Mouse (Mus musculus): Measurements from ENCODE around the gene Slc23a2. TPM values are rescaled to one million over a fixed set of nuclear protein-coding genes. Genes with fewer than 3 reads are reported as not detected.

Gene Slc23a2
- polyA plus RNA-seq, 1 experiment from 2014 or later = 14.8 TPM

DNA sequence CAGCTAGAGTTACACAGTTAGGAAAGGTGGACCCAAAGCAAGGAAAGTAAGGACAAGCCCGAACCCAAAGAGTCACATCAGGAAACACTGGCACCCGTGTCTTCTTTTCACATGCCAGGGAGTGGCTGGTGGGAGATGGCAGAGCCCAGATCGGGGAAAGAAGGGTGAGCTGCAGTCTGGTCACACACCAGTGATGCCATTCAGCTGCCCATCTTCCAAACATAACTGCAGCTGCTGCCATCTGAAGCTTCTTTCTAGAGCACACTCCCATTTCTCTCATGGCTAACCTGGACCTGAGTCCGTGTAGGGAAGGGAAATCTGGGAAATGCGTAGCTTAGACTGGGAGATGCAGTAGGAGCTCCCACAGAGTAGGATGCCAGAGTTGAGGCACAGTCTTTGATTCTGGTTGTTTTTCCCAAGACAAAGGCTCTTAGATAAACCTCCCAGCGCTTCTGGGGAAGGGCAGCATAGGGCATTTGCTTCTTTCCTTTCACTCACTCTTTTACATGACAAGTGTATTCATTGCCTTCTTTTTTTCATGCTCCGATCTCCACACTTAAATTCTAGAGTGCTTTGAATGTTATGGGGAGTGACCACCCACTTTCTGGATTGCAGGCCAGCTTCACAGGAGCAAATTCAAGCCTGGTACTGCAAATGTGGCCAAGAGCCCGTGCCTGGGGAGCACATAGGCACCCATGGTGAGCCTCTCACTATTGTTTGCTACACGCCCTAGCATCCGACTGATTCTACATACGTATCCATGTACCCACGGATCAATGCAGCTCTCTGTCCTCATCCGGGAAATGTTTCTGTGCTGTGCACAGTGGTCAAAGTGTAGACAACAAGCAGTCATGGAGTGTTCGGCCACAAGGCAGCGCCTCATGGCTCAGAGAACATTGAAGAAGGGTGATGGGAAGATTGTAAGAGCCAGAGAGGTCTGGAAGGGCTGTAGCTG is 100.3 kb downstream of the Slc23a2 start:
- no peak for ATAC-seq (ENCODE audit: insufficient number of reproducible peaks, insufficient read depth, low FRiP score, low TSS enrichment, low read depth)
- H3K9ac ChIP-seq = no peak overlapping the region
- 74% methylated on average over 15 of the region's 15 CpGs for WGBS

DNA sequence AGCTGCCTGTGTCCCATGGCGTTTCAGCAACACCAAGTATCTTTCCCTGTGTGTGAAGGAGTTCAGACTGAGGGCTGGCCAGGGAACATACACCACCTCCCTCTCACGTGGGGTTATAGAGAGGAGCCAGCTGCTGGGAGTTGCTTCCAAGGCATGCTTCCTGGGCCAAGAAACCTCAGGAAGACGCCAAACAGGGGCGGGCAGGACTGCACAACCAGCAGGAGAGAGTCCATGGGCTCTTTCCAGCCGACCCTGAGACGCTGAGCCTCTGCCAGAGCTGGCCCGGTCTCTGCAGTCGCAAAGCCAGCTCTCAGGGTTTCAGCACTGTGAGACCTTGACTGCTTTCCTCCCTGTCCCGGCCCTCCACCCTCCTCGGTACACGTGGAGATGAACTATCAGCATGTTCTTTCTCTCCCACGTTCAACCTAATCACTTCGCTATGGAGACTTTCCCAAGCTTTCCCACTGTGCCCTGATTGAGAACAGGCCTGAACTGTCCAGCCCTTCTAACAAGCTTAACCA is 101.7 kb downstream of the Slc23a2 start:
- no peaks in the 10 kb centered on the region for H3K9me3 ChIP-seq
- ATAC-seq (ENCODE audit: insufficient number of reproducible peaks, insufficient read depth, low FRiP score, low TSS enrichment, low read depth) = peak; percentile 75; the same call in 1 of the 2 replicates
- peak overlapping the region; percentile 47 for H3K4me2 ChIP-seq

More for the DNA sequence above, 100.3 kb downstream of the Slc23a2 start:
- no peaks in the 10 kb centered on the region for H3K9me3 ChIP-seq
- H3K4me1 ChIP-seq = peaks cover 19% of the 10 kb centered on the region
- no peak overlapping the region for H3K4me3 ChIP-seq
- no peak overlapping the region for H3K27ac ChIP-seq
- no peaks in the 10 kb centered on the region for H3K36me3 ChIP-seq
- no peaks in the 10 kb centered on the region for H3K27me3 ChIP-seq
- H3K4me2 ChIP-seq = no peak overlapping the region

DNA sequence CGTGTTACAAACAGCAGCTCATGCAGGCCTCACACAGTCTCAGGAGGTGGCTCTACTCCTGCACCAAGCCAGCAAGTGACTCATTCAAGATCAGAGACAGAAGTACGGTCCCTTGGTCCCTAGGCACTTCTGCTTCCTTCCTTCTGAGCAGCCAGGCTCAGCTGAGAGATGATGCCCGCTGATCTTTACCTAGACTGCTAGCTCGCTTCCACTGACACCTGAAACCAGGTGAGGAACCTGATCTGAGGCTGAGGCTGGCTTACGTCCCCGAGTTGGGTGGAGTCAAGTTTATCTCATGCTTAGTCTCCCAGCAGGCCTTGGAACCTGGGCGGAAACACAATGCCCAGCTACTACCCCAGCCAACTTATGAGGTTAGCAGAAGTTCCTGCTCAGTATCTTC is 105.0 kb downstream of the Slc23a2 start:
- ATAC-seq (ENCODE audit: insufficient number of reproducible peaks, insufficient read depth, low FRiP score, low TSS enrichment, low read depth) = no peak
- Histone ChIP-seq H3K27ac (no peak overlapping the region), H3K4me3 (no peak overlapping the region), H3K27me3 (no peaks in the 10 kb centered on the region), H3K4me1 (peaks cover 19% of the 10 kb centered on the region), H3K4me2 (no peak overlapping the region), H3K9ac (no peak overlapping the region), H3K36me3 (no peaks in the 10 kb centered on the region), H3K9me3 (no peaks in the 10 kb centered on the region)
- 40% methylated on average over 7 of the region's 7 CpGs for WGBS

More for the DNA sequence above, 101.7 kb downstream of the Slc23a2 start:
- WGBS = 24% methylated on average over 13 of the region's 13 CpGs
- Histone ChIP-seq H3K27me3 (no peaks in the 10 kb centered on the region), H3K36me3 (no peaks in the 10 kb centered on the region), H3K4me3 (no peak overlapping the region), H3K9ac (no peak overlapping the region), H3K4me1 (peaks cover 19% of the 10 kb centered on the region), H3K27ac (peak overlapping the region; percentile 84)

DNA sequence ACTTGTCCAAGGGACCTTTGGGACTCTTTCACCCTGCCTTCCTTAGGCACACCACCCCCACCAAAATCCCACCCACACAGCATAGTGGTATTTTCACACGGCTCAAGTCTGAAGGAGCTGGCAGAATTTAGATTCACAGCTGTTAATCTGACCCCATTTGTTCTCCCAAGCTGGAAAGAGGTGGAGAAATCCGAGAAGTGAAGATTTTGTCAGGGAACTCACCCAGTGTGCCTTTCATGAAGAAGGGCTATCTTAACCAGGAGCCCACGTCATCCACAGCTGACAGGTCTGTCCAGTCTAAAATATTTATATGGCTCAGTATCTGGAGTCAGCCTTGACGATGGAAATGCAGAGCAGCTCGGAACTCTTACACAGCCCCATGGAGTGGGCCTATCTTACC is 108.6 kb downstream of the Slc23a2 start:
- Histone ChIP-seq H3K4me3 (no peak overlapping the region), H3K36me3 (no peaks in the 10 kb centered on the region), H3K4me2 (no peak overlapping the region), H3K27me3 (peaks cover 2% of the 10 kb centered on the region), H3K9ac (no peak overlapping the region), H3K4me1 (peaks cover under 1% of the 10 kb centered on the region), H3K9me3 (no peaks in the 10 kb centered on the region), H3K27ac (no peak overlapping the region)
- ATAC-seq (ENCODE audit: insufficient number of reproducible peaks, insufficient read depth, low FRiP score, low TSS enrichment, low read depth) = no peak
- 77% methylated on average over 5 of the region's 5 CpGs for WGBS

DNA sequence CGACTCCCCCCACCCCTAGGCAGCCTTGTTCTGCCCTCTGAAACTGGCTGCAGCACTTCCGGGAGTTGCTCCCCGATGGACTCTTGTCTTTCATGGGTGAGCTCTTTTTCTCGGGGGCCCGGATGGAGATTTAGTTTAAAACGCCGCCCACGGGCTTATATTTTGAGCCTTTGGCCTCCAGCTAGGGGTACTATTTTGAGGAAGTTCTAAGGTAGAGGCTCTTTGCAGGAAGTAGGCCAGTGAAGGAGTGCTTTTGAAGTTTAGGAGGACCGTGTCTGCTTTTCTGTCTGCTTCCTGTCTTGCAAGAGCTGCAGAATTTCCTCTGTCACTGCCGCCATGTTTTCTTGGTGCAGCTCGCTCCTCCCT is 109.5 kb downstream of the Slc23a2 start:
- no peaks in the 10 kb centered on the region for H3K36me3 ChIP-seq
- no peak overlapping the region for H3K9ac ChIP-seq
- H3K9me3 ChIP-seq = no peaks in the 10 kb centered on the region
- no peak for ATAC-seq (ENCODE audit: insufficient number of reproducible peaks, insufficient read depth, low FRiP score, low TSS enrichment, low read depth)
- peaks cover 9% of the 10 kb centered on the region for H3K4me1 ChIP-seq
- no peak overlapping the region for H3K4me3 ChIP-seq
- H3K27me3 ChIP-seq = peaks cover 11% of the 10 kb centered on the region
- 63% methylated on average over 11 of the region's 11 CpGs for WGBS
- H3K27ac ChIP-seq = no peak overlapping the region
- H3K4me2 ChIP-seq = no peak overlapping the region

DNA sequence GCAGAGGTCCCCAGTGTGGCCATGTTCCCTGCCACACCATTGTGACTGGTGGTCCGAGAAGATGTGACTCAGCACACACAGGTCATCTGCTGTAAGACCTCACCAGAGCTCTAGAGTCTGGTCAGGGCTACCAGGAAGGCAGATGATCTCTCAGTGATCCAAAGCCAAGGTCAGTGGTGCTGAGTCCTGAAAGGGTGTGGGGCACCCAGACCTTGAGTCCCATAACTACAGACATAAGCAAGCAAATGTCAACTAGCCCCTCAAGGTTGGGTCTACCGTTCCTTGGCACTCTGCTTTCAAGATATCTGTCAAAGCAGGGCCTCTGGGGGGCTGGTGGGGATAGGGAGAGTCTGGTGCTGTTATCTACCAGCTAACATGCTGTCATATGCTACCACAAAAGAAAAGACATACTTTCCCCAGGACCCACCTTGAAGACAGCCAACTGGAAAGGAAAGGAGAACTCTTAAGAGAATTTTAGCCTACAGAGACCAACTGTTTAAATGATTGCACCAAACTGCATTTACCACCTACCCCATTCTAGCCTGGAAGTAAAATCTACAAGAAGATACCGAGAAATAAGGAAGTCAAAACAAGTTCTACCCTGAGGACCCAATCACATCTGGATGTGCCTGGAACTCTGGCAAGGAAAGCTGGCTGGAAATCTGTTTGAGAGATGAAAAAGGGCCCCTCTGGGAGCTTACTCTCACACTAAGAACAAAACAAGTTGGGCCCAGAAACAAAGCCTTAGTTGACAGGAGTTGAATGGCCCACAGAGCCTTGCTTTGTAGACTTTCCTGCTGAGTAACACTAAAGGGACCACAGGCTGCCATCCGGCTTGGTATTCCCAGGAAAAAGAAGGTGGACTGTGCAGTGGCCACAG is 110.1 kb downstream of the Slc23a2 start:
- H3K4me2 ChIP-seq = no peak overlapping the region
- WGBS = 61% methylated on average over 4 of the region's 4 CpGs
- no peaks in the 10 kb centered on the region for H3K36me3 ChIP-seq
- no peaks in the 10 kb centered on the region for H3K9me3 ChIP-seq
- H3K27me3 ChIP-seq = peaks cover 16% of the 10 kb centered on the region
- ATAC-seq (ENCODE audit: insufficient number of reproducible peaks, insufficient read depth, low FRiP score, low TSS enrichment, low read depth) = no peak
- H3K27ac ChIP-seq = no peak overlapping the region
- no peak overlapping the region for H3K4me3 ChIP-seq
- no peak overlapping the region for H3K9ac ChIP-seq
- peaks cover 12% of the 10 kb centered on the region for H3K4me1 ChIP-seq

DNA sequence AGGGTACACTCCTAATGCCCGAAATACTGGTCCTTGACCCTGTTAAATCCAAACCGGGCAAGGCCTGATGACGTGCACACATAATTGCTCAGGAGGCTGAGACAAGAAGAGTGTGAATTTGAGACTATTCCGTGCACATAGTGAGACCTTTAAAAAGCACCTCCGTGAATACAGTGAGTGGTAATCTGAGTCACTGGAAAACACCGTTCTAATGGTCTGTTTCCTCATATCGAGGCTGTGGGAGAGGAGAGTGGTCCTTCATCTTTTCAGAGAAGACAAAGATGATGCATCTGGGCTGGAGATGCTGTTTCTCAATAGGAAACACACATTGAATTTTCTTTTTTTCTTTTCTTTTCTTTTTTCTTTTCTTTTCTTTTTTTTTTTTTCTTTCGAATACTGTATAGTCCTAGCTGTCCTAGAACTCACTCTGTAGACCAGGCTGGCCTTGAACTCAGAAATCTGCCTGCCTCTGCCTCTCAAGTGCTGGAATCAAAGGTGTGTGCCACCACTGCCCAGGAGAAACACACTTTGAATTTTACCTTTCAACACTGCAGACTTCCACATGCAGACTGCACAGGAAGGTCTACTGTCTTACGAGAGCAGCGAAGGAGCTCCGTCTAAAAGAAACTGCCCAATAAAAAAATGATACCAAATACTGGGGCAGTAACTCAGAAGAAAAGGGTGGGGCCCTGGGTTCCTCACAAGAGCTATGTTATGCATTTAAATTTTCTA is 113.4 kb downstream of the Slc23a2 start:
- Histone ChIP-seq H3K27me3 (peaks cover 49% of the 10 kb centered on the region), H3K9ac (0 out of 2 replicates have a peak overlapping the region, but pooled peaks have one; percentile 67), H3K4me2 (no peak overlapping the region), H3K27ac (no peak overlapping the region), H3K9me3 (no peaks in the 10 kb centered on the region), H3K36me3 (no peaks in the 10 kb centered on the region), H3K4me3 (no peak overlapping the region), H3K4me1 (peaks cover 18% of the 10 kb centered on the region)
- no peak for ATAC-seq (ENCODE audit: insufficient number of reproducible peaks, insufficient read depth, low FRiP score, low TSS enrichment, low read depth)
- WGBS = 64% methylated on average over 11 of the region's 11 CpGs

DNA sequence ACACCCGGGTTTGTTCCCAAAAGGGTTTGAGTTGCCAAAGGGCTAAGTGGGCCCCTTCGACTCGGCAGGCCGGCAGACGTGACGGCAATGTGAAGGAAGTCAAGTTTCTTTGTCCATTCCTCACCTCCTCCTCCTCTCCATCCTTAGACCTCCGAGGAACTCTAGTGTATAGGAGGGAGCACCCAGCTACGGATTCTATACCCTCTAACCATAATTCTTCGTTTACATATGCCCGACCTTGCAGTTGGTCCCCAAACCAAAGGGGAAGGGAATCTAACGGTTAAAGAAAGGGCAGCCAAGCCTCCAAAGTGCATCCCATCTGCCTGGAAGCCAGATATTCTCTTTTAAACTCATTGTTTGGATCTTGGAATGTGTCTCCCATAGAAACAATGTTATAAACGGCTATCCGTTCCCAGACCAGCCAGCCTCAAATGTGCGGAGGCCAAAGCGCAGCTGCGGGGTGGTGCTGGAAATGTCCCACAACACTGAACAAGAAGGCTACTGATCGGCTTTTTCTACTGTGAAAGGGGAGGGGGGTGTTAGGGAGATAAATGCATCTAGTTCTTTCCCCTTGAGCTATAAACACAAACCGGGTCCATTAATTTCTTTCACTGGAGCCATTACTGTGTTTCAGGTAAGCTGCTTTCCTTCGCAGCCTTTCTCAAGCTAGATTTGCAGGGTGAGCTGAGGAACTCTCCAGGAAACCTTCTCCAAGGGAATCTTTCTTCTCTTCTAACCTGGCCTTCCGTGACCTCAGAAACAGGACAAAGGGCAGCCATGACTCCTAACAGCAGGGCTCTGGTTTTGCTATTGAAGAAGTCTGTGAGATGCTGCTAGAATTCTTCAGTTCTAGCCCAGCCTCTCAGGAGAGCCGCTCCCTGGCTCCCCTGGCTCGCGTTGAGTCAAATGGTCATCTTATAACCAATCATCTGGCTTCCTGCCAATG is 114.2 kb downstream of the Slc23a2 start:
- Histone ChIP-seq H3K4me2 (peak overlapping the region; percentile 93), H3K36me3 (no peaks in the 10 kb centered on the region), H3K9ac (peak overlapping the region; percentile 67), H3K27ac (peak overlapping the region; percentile 8; the same call in 1 of the 2 replicates), H3K4me1 (peaks cover 18% of the 10 kb centered on the region), H3K9me3 (no peaks in the 10 kb centered on the region), H3K4me3 (peak overlapping the region; percentile 58), H3K27me3 (peaks cover 56% of the 10 kb centered on the region)
- no peak for ATAC-seq (ENCODE audit: insufficient number of reproducible peaks, insufficient read depth, low FRiP score, low TSS enrichment, low read depth)
- WGBS = 11% methylated on average over 23 of the region's 23 CpGs

DNA sequence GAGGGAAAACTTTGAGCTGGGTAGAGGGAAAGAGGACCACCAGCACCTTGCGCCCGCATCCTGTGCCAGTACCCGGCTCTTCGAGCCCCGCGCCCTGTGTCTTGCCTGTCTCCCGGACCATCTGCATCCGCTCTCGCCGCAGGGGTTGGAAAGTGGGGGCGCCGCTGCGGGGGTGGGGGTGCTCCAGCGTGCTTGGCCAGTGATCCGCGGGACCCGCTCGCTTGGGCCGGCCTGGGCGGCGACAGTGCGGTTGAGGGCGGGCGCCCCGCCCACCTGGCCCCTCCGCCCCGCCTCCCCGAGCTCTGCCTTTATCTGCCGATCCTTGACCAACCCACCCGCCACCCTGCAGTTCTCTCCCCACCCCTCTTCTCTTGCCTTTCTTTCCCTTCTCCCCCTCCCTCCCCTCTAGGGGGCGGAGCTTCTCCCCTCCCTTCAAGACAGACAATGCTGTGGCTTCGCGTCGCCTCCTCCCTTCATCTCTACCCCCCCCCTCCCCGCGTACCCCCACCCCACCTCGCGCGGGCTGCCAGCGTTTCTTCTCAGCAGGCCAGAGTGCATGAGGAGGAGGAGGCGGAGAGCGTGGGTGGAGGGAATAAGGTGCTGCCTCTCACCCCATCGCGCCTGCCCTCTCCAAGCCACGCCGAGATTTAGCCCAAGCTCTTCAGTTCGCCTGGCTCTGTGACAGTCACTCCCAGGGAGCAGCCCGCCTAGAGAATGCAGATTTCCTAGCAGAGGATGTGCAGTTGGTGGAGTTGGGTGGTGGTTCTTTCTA is 115.1 kb downstream of the Slc23a2 start, which contains the start of gene Rassf2:
Rassf2 (minus strand) TSS at position 613 of the 772 bp plus-strand sequence.
- Histone ChIP-seq H3K36me3 (no peaks in the 10 kb centered on the region), H3K27me3 (peaks cover 56% of the 10 kb centered on the region)

More for the DNA sequence above, 115.1 kb downstream of the Slc23a2 start, which contains the start of gene Rassf2:
- H3K9me3 ChIP-seq = no peaks in the 10 kb centered on the region
- H3K27ac ChIP-seq = peak within 1 kb of the TSS; percentile 8; the same call in 1 of the 2 replicates
- 2% methylated on average over 36 of the region's 48 CpGs for WGBS
- peak within 1 kb of the TSS; percentile 67 for H3K9ac ChIP-seq
- H3K4me1 ChIP-seq = peaks cover 18% of the 10 kb centered on the region
- peak; percentile 76 for ATAC-seq (ENCODE audit: insufficient number of reproducible peaks, insufficient read depth, low FRiP score, low TSS enrichment, low read depth)
- peak within 1 kb of the TSS; percentile 93 for H3K4me2 ChIP-seq
- peak within 1 kb of the TSS; percentile 58 for H3K4me3 ChIP-seq

Measured in embryonic facial prominence, embryonic 13.5 days (tissue).